Mouse (Mus musculus): ENCODE results near the gene Wfdc15a.

GRCm38 (mm10) chr2:164152341-164152740 lies 47.6 kb downstream of the Wfdc15a start:
- TF ChIP-seq EP300 (IDR thresholded peaks at IDR 0.05; ENCODE audit: low read depth in 1 of 2, low read length in 2 of 2) (no peak), GABPA (IDR thresholded peaks at IDR 0.05; ENCODE audit: low read depth, low read length) (no peak), E2F4 (IDR thresholded peaks at IDR 0.05; ENCODE audit: borderline replicate concordance, low read depth, low read length) (no peak), POLR2AphosphoS5 (IDR thresholded peaks at IDR 0.05; ENCODE audit: borderline replicate concordance, low read depth, low read length) (no peak), TBP (IDR thresholded peaks at IDR 0.05; ENCODE audit: low read depth, low read length) (no peak), CTCF (IDR thresholded peaks at IDR 0.05 in 2 of 3, conservative IDR thresholded peaks at IDR 0.05 in 1 of 3; ENCODE audit: control insufficient read depth in 1 of 3, insufficient read depth in 1 of 3, low read depth in 2 of 3, low read length in 3 of 3, poor library complexity in 1 of 3, severe bottlenecking in 1 of 3) (no peak), POLR2A (IDR thresholded peaks at IDR 0.05; ENCODE audit: control insufficient read depth in 1 of 2, insufficient read depth in 1 of 2, low read depth in 1 of 2, low read length in 2 of 2, poor library complexity in 1 of 2) (no peak)

All from MEL (cell line).